Mouse (Mus musculus) forebrain, embryonic 14.5 days (tissue): Measurements from ENCODE around the gene Rag2. TPM values are rescaled to one million over a fixed set of nuclear protein-coding genes. Genes with fewer than 3 reads are reported as not detected.

Source experiments
- ATAC-seq: fragments of 200-750 bp; cut with Nextera tagmentation; 2 replicates; pipeline ENCODE4 v1.8.0; 2017; ENCODE audit warnings: mild to moderate bottlenecking, moderate library complexity
- DNase-seq: peaks from one replicate; pipeline ENCODE4 v3.0.0-alpha.2; 2015; ENCODE audit warnings: low spot score
- H3K27ac ChIP-seq: fragments of 300-500 bp; sonication (generic); 2 replicates; pipeline ENCODE4 v1.5.1; 2014; ENCODE audit warnings: low read depth, mild to moderate bottlenecking, control low read depth, low read length, moderate library complexity
- H3K27me3 ChIP-seq: fragments of 300-500 bp; sonication (generic); replicated peaks from 2 replicates; pipeline ENCODE4 v1.6.1; 2014; ENCODE audit warnings: low read length, control low read depth, mixed read lengths; ENCODE audit not compliant: control insufficient read depth, insufficient read depth
- H3K36me3 ChIP-seq: fragments of 300-500 bp; sonication (generic); 2 replicates; pipeline ENCODE4 v1.6.1; 2014; ENCODE audit warnings: low read length, control low read depth; ENCODE audit not compliant: control insufficient read depth, insufficient read depth
- H3K4me1 ChIP-seq: fragments of 300-500 bp; sonication (generic); 2 replicates; pipeline ENCODE4 v1.6.1; 2014; ENCODE audit warnings: antibody characterized with exemption, low read length, control low read depth; ENCODE audit not compliant: control insufficient read depth, insufficient read depth
- H3K4me2 ChIP-seq: fragments of 300-500 bp; sonication (generic); 2 replicates; pipeline ENCODE4 v1.6.1; 2014; ENCODE audit warnings: mild to moderate bottlenecking, control low read depth, low read length
- H3K4me3 ChIP-seq: fragments of 300-500 bp; sonication (generic); 2 replicates; pipeline ENCODE4 v1.5.1; 2014; ENCODE audit warnings: low read depth, low read length, control low read depth
- H3K9ac ChIP-seq: fragments of 300-500 bp; sonication (generic); 2 replicates; pipeline ENCODE4 v1.6.1; 2014; ENCODE audit warnings: mild to moderate bottlenecking, low read length, control low read depth, moderate library complexity
- H3K9me3 ChIP-seq: fragments of 300-500 bp; sonication (generic); replicated peaks from 2 replicates; pipeline ENCODE4 v1.6.1; 2016; ENCODE audit warnings: low read length, control low read depth, mixed read lengths; ENCODE audit not compliant: control insufficient read depth
- WGBS: fragments of 180-500 bp; shearing (Covaris S2); extraction: QIAGEN DNeasy Blood & Tissue Kit; methylation state at CpG from one replicate; pipeline ENCODE4 v1.1.7; 2014; 5-methylcytosine and 5-hydroxymethylcytosine counted together
- polyA plus RNA-seq: library from polyadenylated mRNA; unstranded; fragments of >200 nt; fragmentation: Nextera tagmentation; extraction: Ambion mirVana; gene quantifications from 2 replicates; pipeline ENCODE4 v1.2.1, GENCODE M21; 2014

The Rag2 gene
- polyA plus RNA-seq, 1 experiment from 2014 or later, result 0.14 TPM

GRCm38 (mm10) chr2:101639840-101640350 lies 15.4 kb downstream of the Rag2 start:
- peak; percentile 57 for DNase-seq
- ATAC-seq, result peak; percentile 50
- no peak overlapping the region for H3K9ac ChIP-seq

GRCm38 (mm10) chr2:101645841-101646240 lies 21.3 kb downstream of the Rag2 start:
- ATAC-seq, result no peak
- Histone ChIP-seq H3K27ac (no peak overlapping the region), H3K4me3 (no peak overlapping the region), H3K27me3 (0 out of 2 replicates have a peak, but pooled peaks cover 3% of the 10 kb centered on the region), H3K4me1 (0 out of 2 replicates have a peak, but pooled peaks cover 2% of the 10 kb centered on the region), H3K9ac (no peak overlapping the region), H3K4me2 (no peak overlapping the region), H3K36me3 (no peaks in the 10 kb centered on the region), H3K9me3 (no peaks in the 10 kb centered on the region)
- WGBS, result 92% methylated on average over 1 of the region's 1 CpGs
- no peak for DNase-seq

More at GRCm38 (mm10) chr2:101639840-101640350, 15.4 kb downstream of the Rag2 start:
- Histone ChIP-seq H3K27ac (no peak overlapping the region), H3K4me2 (no peak overlapping the region), H3K36me3 (no peaks in the 10 kb centered on the region), H3K4me1 (no peaks in the 10 kb centered on the region), H3K9me3 (no peaks in the 10 kb centered on the region), H3K4me3 (no peak overlapping the region), H3K27me3 (no peaks in the 10 kb centered on the region)
- 63% methylated on average over 3 of the region's 3 CpGs for WGBS

GRCm38 (mm10) chr2:101648361-101648760 lies 23.8 kb downstream of the Rag2 start:
- no peak for ATAC-seq
- 67% methylated on average over 2 of the region's 2 CpGs for WGBS
- no peak overlapping the region for H3K9ac ChIP-seq

DNA sequence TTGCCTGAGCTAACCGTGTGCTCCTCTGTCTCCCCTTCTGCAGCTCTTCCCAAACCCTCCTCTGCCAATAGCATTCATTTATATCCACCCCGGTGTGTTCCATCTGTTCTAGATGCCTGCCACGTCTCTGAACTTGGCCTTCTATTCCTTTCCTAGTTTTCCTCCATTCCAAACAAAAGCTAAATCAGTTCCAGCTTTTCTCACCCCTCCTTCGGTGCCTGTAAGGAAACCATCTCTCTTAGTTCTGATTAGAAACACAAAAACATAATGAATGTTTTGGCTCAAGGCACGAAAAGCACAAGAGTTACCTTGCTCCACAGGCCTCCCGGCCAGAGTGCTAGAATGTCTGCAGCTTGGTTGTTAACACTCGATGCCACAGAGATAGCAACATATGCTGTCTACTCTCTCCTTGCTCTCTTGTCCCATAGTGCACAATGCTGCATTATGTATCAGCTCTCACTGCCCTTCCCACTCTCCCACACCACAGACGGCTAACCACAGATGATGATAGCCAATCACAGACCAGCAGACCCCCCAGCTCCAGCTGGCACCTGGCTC lies 24.7 kb downstream of the Rag2 start, which contains the start of the genes Rag1 and B230118H07Rik:
TSS of gene Rag1 (minus strand) at position 388 of the 558 bp plus-strand sequence.
TSS of gene B230118H07Rik (minus strand) at position 419 of the 558 bp plus-strand sequence.
- Histone ChIP-seq H3K4me1 (peaks cover 6% of the 10 kb centered on the region; the same call in 1 of the 2 replicates), H3K4me2 (no peak within 1 kb of the TSS), H3K36me3 (no peaks in the 10 kb centered on the region), H3K27ac (no peak within 1 kb of the TSS), H3K9ac (no peak within 1 kb of the TSS), H3K9me3 (no peaks in the 10 kb centered on the region), H3K4me3 (no peak within 1 kb of the TSS), H3K27me3 (0 out of 2 replicates have a peak, but pooled peaks cover 3% of the 10 kb centered on the region)
- ATAC-seq (no peak), DNase-seq (peak; percentile 17)
- WGBS, result 44% methylated on average over 8 of the region's 8 CpGs

More at GRCm38 (mm10) chr2:101648361-101648760, 23.8 kb downstream of the Rag2 start:
- H3K27ac ChIP-seq, result no peak overlapping the region
- H3K27me3 ChIP-seq, result 0 out of 2 replicates have a peak, but pooled peaks cover 3% of the 10 kb centered on the region
- no peak overlapping the region for H3K4me3 ChIP-seq
- no peak for DNase-seq
- no peaks in the 10 kb centered on the region for H3K36me3 ChIP-seq
- no peak overlapping the region for H3K4me2 ChIP-seq
- H3K4me1 ChIP-seq, result peaks cover 6% of the 10 kb centered on the region; the same call in 1 of the 2 replicates
- H3K9me3 ChIP-seq, result no peaks in the 10 kb centered on the region

DNA sequence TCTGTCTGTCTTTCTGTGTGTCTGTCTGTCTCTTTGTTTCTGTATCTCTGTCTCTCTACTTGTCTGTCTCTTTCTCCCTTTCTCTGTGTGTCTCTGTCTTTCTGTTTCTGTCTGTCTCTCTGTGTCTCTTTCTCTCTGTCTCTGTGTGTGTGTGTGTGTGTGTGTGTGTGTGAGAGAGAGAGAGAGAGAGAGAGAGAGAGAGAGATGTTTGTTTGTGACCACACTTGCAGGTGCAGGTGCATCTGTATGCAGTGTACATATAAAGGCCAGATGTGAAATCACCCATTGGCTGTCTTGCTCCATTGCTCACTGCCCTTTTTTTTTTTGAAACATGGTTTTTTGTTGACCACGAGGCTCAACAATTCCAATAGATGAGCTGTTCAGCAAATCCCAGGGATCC lies 25.9 kb downstream of the Rag2 start:
- Histone ChIP-seq H3K4me2 (no peak overlapping the region), H3K4me3 (no peak overlapping the region), H3K27ac (no peak overlapping the region), H3K36me3 (no peaks in the 10 kb centered on the region), H3K9me3 (no peaks in the 10 kb centered on the region), H3K4me1 (peaks cover 6% of the 10 kb centered on the region; the same call in 1 of the 2 replicates), H3K9ac (no peak overlapping the region), H3K27me3 (0 out of 2 replicates have a peak, but pooled peaks cover 3% of the 10 kb centered on the region)
- DNase-seq (no peak), ATAC-seq (no peak)
- 69% methylated on average over 1 of the region's 1 CpGs for WGBS

GRCm38 (mm10) chr2:101652204-101652920 lies 27.8 kb downstream of the Rag2 start:
- H3K9me3 ChIP-seq, result no peaks in the 10 kb centered on the region
- 0 out of 2 replicates have a peak, but pooled peaks cover 3% of the 10 kb centered on the region for H3K27me3 ChIP-seq
- H3K9ac ChIP-seq, result peak overlapping the region; percentile 50
- peak; percentile 71; the same call in 1 of the 2 replicates for ATAC-seq
- H3K4me3 ChIP-seq, result peak overlapping the region; percentile 24
- peak overlapping the region; percentile 57 for H3K4me2 ChIP-seq
- peak; percentile 20 for DNase-seq
- H3K27ac ChIP-seq, result no peak overlapping the region
- peaks cover 6% of the 10 kb centered on the region; the same call in 1 of the 2 replicates for H3K4me1 ChIP-seq
- no peaks in the 10 kb centered on the region for H3K36me3 ChIP-seq
- WGBS, result 33% methylated on average over 14 of the region's 14 CpGs

DNA sequence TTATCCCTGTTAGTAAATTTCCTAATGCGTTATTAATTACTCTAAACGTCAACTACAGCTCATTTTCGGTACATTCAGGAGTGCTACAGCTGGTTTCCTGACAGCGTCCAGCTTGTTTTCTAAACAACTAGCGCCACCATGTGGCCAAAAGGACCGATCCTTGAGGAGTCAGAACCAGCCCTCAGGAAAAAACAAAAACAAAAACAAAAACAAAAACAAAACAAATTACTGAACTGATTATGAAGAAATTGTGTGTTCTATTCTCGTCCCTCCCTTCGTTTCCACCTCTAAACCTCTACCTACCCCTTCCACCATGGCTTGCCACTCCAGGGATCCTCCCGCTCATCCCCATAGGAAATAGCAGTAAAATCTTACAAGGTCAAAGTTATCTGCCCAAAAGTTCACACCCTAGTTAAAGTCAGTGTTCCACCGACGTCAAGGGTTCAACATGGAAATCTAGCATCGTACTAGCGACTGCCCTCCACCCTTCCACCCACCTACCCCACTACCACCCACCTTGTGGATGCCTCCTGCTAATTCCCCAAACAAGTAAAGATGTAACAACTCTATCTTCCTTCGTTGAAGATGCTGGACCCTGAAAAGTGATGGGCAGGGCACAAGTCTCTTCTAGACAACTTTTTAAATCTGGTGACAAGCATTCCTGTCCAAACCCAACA lies 28.5 kb downstream of the Rag2 start:
- Histone ChIP-seq H3K4me3 (peak overlapping the region; percentile 24), H3K9me3 (no peaks in the 10 kb centered on the region), H3K27ac (no peak overlapping the region), H3K9ac (peak overlapping the region; percentile 50; the same call in 1 of the 2 replicates), H3K4me2 (peak overlapping the region; percentile 57), H3K4me1 (peaks cover 6% of the 10 kb centered on the region; the same call in 1 of the 2 replicates), H3K36me3 (no peaks in the 10 kb centered on the region), H3K27me3 (0 out of 2 replicates have a peak, but pooled peaks cover 3% of the 10 kb centered on the region)
- DNase-seq, result peak; percentile 93
- ATAC-seq, result peak; percentile 92
- WGBS, result 17% methylated on average over 14 of the region's 14 CpGs

- no peak for DNase-seq
- no peaks in the 10 kb centered on the region for H3K9me3 ChIP-seq
- 79% methylated on average over 2 of the region's 2 CpGs for WGBS
Measured at GRCm38 (mm10) chr2:101660536-101660935, 36.0 kb downstream of the Rag2 start.

More at GRCm38 (mm10) chr2:101660536-101660935, 36.0 kb downstream of the Rag2 start:
- Histone ChIP-seq H3K9ac (no peak overlapping the region), H3K4me1 (0 out of 2 replicates have a peak, but pooled peaks cover 1% of the 10 kb centered on the region), H3K4me2 (no peak overlapping the region), H3K27me3 (no peaks in the 10 kb centered on the region), H3K36me3 (no peaks in the 10 kb centered on the region), H3K27ac (no peak overlapping the region), H3K4me3 (no peak overlapping the region)
- ATAC-seq, result no peak
